Mouse (Mus musculus): ENCODE measurements around the gene Rcan2. TPM values are rescaled to one million over a fixed set of nuclear protein-coding genes. Genes with fewer than 3 reads are reported as not detected.

Gene Rcan2
- total and polyA plus RNA-seq, 2 experiments from 2014 or later, result 94.3 to 167 TPM

DNA sequence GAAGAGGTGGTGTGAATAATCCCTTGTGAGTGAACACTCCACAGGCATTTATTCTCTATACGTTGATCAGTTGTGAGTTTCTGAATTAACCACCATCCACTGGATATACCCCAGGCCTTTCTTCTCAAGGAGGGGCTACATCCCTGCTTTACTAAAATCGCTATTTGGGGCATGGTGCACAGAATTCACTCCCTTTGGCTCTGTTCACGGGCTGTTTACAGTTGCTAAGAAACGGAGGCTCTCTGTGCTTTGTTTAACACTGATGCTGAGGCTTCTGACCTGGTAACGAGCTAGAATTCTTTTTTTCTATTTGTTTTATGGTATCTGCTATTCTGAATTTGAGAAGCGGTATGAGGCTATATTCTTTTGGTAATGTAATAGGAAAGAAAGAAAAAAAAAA is 224.8 kb downstream of the Rcan2 start:
- H3K4me2 ChIP-seq (ENCODE audit: low read depth, low read length), result no peak overlapping the region
- no peak for ATAC-seq (ENCODE audit: insufficient read depth, low read depth)

DNA sequence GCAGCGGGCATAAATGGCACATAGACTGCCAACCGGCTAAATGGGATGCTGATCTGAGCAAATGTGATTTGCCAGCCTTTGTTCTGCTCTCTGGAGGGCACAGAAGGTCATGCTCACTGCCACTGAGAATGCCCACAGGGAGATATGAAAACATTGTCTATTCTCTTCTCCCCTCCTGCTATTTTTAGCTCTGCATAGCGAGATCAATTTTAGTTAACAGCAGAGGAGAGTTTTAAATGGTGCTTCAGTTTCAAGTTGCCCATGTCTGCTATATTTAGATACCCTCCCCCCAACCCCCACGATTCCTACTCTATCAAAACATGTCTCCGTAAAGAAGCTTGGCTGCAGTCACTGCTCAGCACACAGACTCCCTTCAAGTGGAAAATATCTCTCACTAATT is 225.2 kb downstream of the Rcan2 start:
- 7% methylated on average over 5 of the region's 5 CpGs for WGBS
- DNase-seq (ENCODE audit: low spot score) (peak; percentile 86), ATAC-seq (ENCODE audit: insufficient read depth, low read depth) (peak; percentile 76)
- H3K4me2 ChIP-seq (ENCODE audit: low read depth, low read length), result no peak overlapping the region
- H3K4me1 ChIP-seq (ENCODE audit: control insufficient read depth, insufficient read depth), result peaks cover 28% of the 10 kb centered on the region
- H3K9ac ChIP-seq (replicated peaks; ENCODE audit: low read depth, low read length), result no peak overlapping the region
- H3K9me3 ChIP-seq (replicated peaks; ENCODE audit: control insufficient read depth, low read length), result no peaks in the 10 kb centered on the region
- H3K27ac ChIP-seq (ENCODE audit: low read depth), result peak overlapping the region; percentile 85
- no peaks in the 10 kb centered on the region for H3K36me3 ChIP-seq (replicated peaks; ENCODE audit: control insufficient read depth, insufficient read depth, low read length)
- no peak overlapping the region for H3K4me3 ChIP-seq (ENCODE audit: low read depth, low read length)
- H3K27me3 ChIP-seq (ENCODE audit: control insufficient read depth, insufficient read depth, low read length), result no peaks in the 10 kb centered on the region
- TF ChIP-seq CTCF (IDR thresholded peaks at IDR 0.05; ENCODE audit: low read depth) (no peak), EP300 (IDR thresholded peaks at IDR 0.05; ENCODE audit: low read depth) (peak; percentile 77)

More for the DNA sequence above, 224.8 kb downstream of the Rcan2 start:
- peak overlapping the region; percentile 85 for H3K27ac ChIP-seq (ENCODE audit: low read depth)
- no peaks in the 10 kb centered on the region for H3K9me3 ChIP-seq (replicated peaks; ENCODE audit: control insufficient read depth, low read length)
- H3K4me1 ChIP-seq (ENCODE audit: control insufficient read depth, insufficient read depth), result peaks cover 26% of the 10 kb centered on the region
- no peak overlapping the region for H3K9ac ChIP-seq (replicated peaks; ENCODE audit: low read depth, low read length)
- H3K4me3 ChIP-seq (ENCODE audit: low read depth, low read length), result no peak overlapping the region
- 48% methylated on average over 6 of the region's 6 CpGs for WGBS
- no peak for DNase-seq (ENCODE audit: low spot score)
- H3K36me3 ChIP-seq (replicated peaks; ENCODE audit: control insufficient read depth, insufficient read depth, low read length), result no peaks in the 10 kb centered on the region
- no peaks in the 10 kb centered on the region for H3K27me3 ChIP-seq (ENCODE audit: control insufficient read depth, insufficient read depth, low read length)
- TF ChIP-seq EP300 (IDR thresholded peaks at IDR 0.05; ENCODE audit: low read depth) (no peak), CTCF (IDR thresholded peaks at IDR 0.05; ENCODE audit: low read depth) (no peak)

DNA sequence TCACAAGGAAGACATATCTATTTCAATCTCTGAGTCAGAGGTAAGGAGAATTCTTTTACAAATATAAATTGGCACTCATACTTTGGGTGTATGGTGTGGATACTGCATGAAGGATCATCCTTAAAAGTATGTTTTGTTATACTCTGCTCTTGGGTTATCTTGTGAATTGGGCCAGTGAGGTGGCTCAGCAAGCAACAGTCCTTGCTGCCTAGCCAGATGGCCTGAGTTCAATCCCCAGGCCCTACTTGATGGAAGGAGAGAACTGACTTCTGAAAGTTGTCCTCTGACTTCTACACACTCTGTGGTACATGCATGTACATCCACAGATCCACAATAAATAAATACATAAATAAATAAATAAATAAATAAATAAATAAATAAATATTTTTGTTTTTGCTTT is 225.6 kb downstream of the Rcan2 start:
- no peak overlapping the region for H3K9ac ChIP-seq (replicated peaks; ENCODE audit: low read depth, low read length)
- TF ChIP-seq CTCF (IDR thresholded peaks at IDR 0.05; ENCODE audit: low read depth) (no peak), EP300 (IDR thresholded peaks at IDR 0.05; ENCODE audit: low read depth) (no peak)
- peak overlapping the region; percentile 85 for H3K27ac ChIP-seq (ENCODE audit: low read depth)
- DNase-seq (ENCODE audit: low spot score) (no peak), ATAC-seq (ENCODE audit: insufficient read depth, low read depth) (peak; percentile 28)
- no peak overlapping the region for H3K4me3 ChIP-seq (ENCODE audit: low read depth, low read length)
- H3K27me3 ChIP-seq (ENCODE audit: control insufficient read depth, insufficient read depth, low read length), result no peaks in the 10 kb centered on the region
- peaks cover 32% of the 10 kb centered on the region for H3K4me1 ChIP-seq (ENCODE audit: control insufficient read depth, insufficient read depth)
- H3K36me3 ChIP-seq (replicated peaks; ENCODE audit: control insufficient read depth, insufficient read depth, low read length), result no peaks in the 10 kb centered on the region
- no peaks in the 10 kb centered on the region for H3K9me3 ChIP-seq (replicated peaks; ENCODE audit: control insufficient read depth, low read length)
- no peak overlapping the region for H3K4me2 ChIP-seq (ENCODE audit: low read depth, low read length)

DNA sequence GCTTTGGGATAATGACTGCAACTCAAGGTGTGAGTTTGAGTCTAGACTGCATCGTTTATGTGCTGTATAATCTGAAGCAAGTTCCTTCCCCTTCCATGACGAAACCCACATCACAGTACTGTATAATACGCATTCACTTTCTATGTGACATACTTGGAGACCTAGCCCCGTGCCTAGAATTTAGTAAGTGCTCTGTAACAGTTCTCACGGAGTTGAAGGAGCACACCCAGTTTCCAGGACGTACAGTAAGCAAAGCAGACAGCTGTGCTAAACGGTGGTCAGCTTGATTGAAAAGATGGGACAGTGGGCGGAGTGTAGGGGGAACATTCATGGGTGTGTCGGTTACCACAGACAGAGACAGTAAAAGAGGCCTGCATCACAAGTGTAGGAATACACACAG is 226.2 kb downstream of the Rcan2 start:
- H3K4me1 ChIP-seq (ENCODE audit: control insufficient read depth, insufficient read depth), result peaks cover 32% of the 10 kb centered on the region
- TF ChIP-seq EP300 (IDR thresholded peaks at IDR 0.05; ENCODE audit: low read depth) (no peak), CTCF (IDR thresholded peaks at IDR 0.05; ENCODE audit: low read depth) (no peak)
- H3K36me3 ChIP-seq (replicated peaks; ENCODE audit: control insufficient read depth, insufficient read depth, low read length), result no peaks in the 10 kb centered on the region
- no peaks in the 10 kb centered on the region for H3K27me3 ChIP-seq (ENCODE audit: control insufficient read depth, insufficient read depth, low read length)
- no peak overlapping the region for H3K4me3 ChIP-seq (ENCODE audit: low read depth, low read length)
- no peak overlapping the region for H3K4me2 ChIP-seq (ENCODE audit: low read depth, low read length)
- DNase-seq (ENCODE audit: low spot score), result no peak
- H3K9me3 ChIP-seq (replicated peaks; ENCODE audit: control insufficient read depth, low read length), result no peaks in the 10 kb centered on the region
- no peak overlapping the region for H3K9ac ChIP-seq (replicated peaks; ENCODE audit: low read depth, low read length)
- ATAC-seq (ENCODE audit: insufficient read depth, low read depth), result no peak
- H3K27ac ChIP-seq (ENCODE audit: low read depth), result peak overlapping the region; percentile 85
- WGBS, result 79% methylated on average over 9 of the region's 9 CpGs

DNA sequence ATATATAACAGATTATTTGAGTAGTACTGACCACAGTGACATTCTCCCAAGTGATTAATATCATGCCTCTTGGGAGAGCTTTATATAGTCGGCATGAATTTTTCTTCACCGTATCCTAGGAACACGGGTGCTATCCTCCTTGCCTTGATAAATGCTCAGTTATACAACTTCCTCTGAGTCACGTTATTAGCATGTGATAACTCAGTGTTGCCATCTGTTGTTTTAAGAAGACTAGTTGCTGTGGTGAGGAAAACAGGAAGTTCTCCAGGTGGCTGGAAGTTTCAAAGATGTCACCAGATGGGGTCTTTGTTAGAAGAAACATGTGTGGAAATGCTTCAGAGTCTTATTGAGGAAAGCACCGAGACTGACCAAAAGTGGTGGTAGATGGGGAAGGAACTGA is 228.5 kb downstream of the Rcan2 start:
- peaks cover 32% of the 10 kb centered on the region for H3K4me1 ChIP-seq (ENCODE audit: control insufficient read depth, insufficient read depth)
- H3K4me3 ChIP-seq (ENCODE audit: low read depth, low read length), result no peak overlapping the region
- 46% methylated on average over 5 of the region's 5 CpGs for WGBS
- no peak for DNase-seq (ENCODE audit: low spot score)
- no peak for TF ChIP-seq EP300 (IDR thresholded peaks at IDR 0.05; ENCODE audit: low read depth)
- TF ChIP-seq CTCF (IDR thresholded peaks at IDR 0.05; ENCODE audit: low read depth), result no peak
- no peaks in the 10 kb centered on the region for H3K27me3 ChIP-seq (ENCODE audit: control insufficient read depth, insufficient read depth, low read length)
- no peak overlapping the region for H3K9ac ChIP-seq (replicated peaks; ENCODE audit: low read depth, low read length)
- H3K4me2 ChIP-seq (ENCODE audit: low read depth, low read length), result no peak overlapping the region
- no peaks in the 10 kb centered on the region for H3K36me3 ChIP-seq (replicated peaks; ENCODE audit: control insufficient read depth, insufficient read depth, low read length)
- no peak overlapping the region for H3K27ac ChIP-seq (ENCODE audit: low read depth)
- H3K9me3 ChIP-seq (replicated peaks; ENCODE audit: control insufficient read depth, low read length), result no peaks in the 10 kb centered on the region
- ATAC-seq (ENCODE audit: insufficient read depth, low read depth), result no peak
